Mouse (Mus musculus) CD4-positive helper T cell, adult 2 months (primary cell): ENCODE measurements around the gene Fgfr2.
A peak's percentile ranks its signal among the peaks of the same experiment; 100 is the strongest.

Experiments
- DNase-seq: peaks from one replicate; pipeline ENCODE4 v3.0.0-alpha.2; 2012; ENCODE audit warnings: low read depth, missing footprints, low spot score

Fgfr2 gene

DNA sequence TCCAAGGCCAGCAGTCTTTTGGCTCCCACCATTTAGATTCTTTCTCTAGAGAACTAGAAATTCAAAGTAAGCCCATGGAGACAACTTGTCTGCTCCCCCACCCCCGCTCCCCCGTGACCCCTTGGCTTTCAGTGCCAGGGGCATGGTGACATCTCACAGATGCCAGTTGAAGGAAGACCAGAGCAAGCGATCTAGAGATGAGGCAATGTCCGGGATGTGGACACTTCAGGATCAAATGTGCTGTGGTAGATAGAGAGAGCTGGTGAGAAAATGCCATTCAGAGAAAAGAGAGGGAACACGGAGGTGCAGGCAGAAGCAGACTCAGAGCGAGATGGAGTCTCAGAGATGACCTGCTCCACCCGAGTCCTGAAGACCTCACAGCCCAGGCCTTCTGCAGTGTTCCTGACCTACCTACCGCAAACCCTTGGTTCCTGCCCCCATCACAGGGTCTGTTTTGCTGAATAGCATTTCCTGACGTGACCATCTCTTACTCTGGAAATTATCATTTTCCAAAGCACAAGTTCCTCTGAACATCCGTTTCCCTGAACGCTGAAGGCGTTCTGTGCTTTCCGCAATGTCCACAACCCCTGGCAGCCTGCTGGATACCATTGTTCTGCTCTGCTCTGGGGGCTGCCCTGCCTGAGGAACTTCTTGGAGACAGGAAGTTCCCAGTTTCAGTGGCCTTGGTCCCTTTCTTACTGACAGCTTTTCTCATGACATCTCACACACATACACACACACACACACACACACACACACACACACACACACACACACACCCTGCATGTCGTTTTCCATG is 783.9 kb downstream of the Fgfr2 start:
- DNase-seq = no peak

DNA sequence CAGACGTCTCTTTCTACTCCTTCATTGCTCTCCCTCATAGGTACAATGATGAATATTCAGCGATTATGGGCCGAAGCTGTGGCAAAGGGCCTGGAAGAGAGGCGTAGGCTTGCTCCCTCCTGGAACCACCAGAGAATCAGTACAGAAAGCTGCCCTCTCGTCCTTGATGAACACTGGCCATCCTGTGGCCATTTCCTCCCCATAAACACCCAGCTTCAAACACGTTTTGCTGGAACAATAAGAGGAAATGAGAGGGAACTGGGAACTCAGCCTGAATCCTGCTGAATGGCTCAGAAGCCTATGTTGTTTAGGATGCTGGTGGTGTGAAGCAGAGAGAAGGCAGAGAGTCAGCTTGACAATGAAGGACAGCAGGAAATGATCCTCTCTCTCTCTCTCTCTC is 784.8 kb downstream of the Fgfr2 start:
- DNase-seq = no peak

DNA sequence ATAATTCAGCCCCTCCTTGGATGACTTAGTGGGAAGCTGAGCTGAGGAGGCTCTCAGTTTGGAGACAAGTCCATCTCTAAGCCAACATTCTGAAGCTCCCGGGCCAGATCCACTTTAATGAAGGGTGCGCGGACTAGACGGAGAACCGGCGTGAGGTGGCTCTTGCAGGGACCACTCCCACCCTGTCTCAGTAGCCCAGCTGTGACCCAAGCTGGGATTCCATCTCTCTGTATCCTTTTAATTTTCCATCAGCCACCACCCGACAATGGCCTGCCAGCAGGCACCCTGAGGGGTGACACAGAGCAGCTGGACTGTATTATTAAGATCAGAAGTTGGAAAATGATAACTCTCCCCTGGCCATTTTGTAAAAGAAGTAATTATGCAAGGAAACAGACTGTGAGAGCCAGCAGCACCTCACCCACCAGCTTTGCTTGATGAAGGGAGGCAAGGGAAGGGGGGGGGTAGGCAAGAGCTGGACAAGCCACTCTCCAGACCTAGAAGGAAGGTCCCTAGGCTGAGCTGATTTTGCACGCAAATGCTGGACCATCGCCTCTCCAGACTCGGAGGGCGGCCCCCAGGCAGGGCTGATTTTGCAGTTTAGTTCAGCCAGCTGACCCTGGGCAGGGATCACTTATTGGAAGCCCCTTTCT is 785.8 kb downstream of the Fgfr2 start:
- DNase-seq = no peak

DNA sequence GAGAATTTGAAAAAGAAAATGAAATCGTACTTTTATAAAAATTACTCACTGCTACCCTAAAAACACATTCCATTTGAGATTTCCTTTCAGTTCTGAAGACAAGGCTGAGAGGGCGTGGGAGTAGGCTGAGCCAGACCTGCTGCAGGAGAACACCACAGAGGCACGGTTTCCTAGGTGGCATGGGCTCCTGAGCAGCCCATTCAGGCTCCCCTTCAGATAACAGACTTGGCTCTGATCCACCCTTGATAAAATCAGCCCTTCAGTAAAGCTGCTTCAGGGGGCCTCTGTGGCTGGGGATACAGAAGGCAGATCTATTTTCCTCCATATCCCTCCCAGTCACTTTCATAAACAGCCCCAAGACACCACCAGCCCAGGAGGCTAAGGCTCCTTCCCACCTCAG is 786.4 kb downstream of the Fgfr2 start:
- peak; percentile 37 for DNase-seq

- DNase-seq = peak; percentile 62
These were observed 787.8 kb downstream of the Fgfr2 start for GRCm38 (mm10) chr7:132335367-132335766.

- DNase-seq = no peak
These were observed 790.1 kb downstream of the Fgfr2 start for GRCm38 (mm10) chr7:132333078-132333477.

DNA sequence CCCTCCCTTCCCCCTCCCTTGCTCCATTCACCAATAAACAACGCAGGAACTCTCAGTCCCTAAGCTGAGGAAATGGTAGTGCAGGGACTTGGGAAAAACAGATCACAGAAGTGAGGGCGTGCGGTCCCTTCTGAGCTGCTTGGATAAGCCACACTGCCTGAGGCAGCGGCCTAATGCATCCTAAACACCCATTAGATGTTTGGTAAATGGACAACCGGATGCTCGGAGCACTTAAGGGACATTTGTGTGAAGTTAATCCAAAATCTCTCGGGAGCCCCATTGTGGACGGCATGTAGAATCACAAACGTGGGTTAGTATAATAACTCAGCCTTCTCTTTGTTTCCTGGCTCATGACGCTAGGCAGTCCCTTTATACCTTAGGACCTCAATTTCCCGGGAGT is 791.0 kb downstream of the Fgfr2 start:
- no peak for DNase-seq

DNA sequence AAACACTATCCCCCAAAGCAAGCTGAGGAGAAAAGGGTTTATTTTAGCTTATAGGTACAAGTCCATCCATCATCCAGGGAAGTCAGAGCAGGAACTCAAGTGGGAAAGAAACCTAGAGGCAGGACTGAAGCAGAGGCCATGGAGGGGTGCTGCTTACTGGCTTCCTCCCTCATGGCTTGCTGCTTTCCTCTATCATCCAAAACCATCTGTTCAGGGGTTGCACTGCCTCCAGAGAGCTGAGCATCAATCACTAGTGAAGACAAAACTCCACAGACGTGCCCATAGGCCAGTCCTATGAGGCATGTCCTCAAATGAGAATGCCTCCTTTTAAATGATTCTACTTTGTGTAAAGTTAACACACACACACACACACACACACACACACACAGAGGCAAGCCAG is 793.0 kb downstream of the Fgfr2 start:
- no peak for DNase-seq

DNA sequence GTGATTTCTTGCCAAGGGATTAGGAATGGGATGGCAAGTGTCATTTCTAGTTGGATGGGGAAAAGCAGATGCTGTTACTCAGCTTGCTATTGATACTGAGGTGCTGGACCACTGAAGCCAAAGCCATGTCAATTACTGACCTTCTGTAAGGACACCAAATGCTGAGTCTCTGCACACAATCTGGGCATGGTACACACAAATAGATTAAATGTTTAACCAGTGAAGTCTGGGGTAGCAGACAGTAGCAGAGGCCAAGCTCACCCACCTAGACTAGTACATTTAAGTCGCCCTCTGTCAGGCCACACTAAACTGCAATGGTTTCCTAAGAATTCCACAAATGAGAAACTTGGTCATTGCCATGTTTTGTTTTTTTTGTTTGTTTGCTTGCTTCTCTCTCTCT is 794.5 kb downstream of the Fgfr2 start:
- no peak for DNase-seq

DNA sequence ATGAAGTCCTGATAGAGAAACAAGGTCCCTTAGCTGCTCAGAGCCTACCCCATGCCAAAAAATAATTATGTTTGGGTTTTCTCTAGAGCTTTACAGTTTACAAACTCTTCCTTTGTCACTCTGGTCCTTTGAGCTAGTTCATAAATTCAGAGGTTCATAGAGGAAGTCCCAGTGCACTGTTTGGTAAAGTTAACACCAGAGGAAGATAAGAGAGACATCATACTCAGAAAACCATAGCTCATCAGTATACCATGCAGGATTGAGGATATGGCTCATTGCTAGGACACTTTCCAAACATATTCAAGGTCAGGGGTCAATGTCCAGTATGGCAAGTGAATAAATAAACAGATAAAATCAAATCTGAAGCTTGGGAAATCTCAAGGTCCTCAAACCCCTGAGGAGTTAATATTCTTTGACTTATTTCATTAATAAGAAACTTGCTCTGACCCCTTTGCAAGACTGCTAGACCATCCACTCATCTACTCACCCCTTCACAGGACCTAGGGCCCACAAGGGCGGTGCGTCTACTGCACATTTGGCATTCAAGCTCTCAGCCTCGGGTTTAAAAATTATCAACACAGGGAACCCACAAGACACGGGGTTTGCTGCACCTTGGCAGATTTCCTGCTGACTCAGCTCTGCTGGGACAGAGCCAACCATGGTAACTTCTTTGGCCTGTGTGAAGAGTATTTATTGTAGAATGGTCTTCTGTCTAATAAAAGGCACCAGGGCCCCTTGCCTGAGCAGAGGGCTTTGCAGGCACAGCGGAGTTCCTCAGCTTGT is 797.4 kb downstream of the Fgfr2 start:
- no peak for DNase-seq

DNA sequence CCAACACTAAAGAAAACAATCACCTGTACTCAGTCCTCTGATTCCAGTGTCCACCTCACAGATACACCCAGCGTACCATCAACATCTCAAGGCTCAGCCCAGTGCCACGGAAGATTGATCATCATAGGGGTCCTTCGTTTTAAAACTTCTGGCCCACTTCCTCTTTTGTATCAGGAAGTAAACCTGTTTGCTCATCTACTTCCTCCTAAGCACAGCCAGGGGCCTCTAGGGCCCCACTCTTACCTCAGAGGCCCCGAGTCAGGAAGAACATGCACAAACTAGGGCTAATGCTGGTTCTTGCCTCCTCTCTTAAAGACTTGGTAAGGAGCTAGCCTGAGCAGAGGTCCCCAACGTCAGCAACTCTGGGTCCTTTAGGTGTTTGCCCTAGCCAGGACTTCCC is 799.7 kb downstream of the Fgfr2 start:
- DNase-seq = no peak

- DNase-seq = no peak
These were observed 801.7 kb downstream of the Fgfr2 start for GRCm38 (mm10) chr7:132321392-132321958.

DNA sequence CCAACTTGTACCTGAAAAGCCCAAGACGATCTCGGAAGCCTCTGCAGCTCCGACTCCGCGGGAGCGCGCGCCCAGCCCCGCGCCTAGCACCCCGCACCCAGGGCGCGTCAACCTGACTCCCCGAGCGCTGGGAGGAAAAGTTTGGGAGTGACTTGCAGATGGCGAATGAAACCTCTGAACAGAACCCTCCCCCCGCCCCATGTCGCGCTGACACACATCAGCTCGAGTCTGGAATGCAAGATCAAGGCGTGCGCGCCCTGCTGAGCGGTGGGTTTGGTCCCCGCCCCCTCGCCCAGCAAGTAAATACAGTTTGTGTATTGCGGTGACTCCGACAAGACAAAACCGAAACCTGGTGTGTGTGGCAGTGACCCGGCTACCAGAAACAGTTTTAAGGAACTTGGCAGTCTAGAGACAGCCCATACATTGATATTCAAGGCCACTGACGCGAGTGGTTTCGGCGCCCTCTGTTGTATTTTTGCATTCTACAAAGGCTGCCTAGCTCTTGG is 806.1 kb downstream of the Fgfr2 start, which contains the start of gene Chst15:
Gene Chst15, minus strand, starts transcription at position 193 of the 506 bp plus-strand sequence.
- DNase-seq = peak; percentile 79

DNA sequence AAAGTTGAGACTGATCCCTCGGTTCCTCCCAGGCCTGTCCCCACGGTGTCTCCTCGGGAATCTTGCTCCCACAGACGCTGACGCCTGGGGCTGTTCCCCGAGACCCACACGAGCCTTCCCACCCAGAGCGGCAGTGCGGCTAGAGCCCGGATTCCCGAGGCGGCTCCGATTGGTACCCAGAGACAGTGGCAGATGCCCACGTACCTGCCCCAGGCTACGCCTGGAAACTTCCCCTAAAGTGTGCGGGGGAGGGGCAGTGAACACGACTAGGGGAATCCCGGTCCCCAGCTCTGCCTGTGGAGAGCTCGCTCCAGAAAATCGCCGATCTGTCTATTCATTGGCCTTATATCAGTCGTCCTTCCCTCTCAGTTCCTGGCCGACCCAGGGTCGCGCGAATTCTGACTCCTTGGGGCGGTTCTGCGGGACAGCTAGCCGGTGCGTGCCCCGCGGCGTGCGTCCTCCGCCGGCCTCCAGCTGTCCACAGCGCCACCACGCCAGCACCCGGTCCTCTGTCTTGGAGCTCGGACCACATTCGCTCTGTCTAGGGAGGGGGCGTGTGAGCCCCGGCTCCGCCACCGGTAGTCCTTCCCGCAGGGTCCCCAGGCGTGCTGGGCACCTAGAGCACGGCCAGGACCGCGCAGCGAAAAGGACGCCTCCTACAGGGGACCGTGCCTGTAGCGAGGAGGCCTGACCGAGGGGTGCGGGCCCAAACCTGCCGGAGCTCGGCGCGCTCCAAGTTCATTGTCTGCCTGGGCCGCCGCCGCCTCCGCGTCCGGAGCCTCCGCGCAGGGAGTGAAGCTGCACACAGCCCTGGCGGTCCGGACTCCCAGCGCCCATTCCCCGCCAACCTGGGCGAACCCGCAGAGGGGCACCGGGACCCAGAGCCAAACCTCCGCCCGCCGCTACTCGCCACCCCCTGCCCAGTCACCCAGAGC is 806.8 kb downstream of the Fgfr2 start:
- peak; percentile 84 for DNase-seq

DNA sequence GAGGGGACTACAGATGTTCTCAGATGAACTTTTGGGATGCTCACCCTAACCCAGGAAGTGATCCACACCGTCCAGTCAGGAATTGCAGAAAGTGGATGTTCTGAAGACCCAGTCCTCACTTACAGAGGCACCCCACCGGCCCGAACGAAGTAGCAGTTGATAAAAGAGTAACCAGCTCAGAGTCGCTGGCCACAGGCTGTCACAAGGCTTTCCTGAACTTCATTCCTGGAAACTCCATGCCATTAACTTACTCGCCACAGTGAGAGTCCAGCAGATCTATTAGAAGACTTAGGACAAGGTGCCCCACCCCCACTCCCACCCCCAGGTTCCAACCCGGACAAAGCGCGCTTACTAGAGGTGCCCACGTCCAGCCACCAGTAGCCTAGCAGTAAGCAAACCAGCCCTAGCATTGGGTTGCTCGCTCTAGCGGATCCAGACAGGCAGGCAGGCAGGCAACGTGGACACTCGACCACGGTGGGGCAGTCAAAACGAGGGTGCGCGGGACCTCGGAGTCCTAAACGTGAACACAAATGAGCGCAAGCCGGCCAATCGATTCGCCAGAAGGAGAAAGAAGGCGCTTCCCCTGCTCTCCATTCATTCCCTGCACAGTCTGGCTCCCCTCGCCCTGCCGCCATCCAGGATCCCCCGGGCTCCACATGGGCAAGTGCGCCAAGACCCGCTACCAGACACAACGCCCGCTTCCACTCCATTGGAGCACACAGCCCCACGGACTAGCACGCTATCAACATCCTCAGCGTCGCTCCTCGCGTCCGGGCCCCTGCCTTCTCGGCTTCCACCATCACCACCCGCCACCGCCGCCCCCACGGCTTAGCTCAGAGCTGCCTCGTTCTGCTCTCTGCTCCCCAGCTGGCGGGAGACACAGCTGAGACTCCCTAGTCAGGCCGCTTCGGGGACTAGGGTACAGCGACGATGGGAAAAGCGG is 807.7 kb downstream of the Fgfr2 start:
- peak; percentile 61 for DNase-seq

- no peak for DNase-seq
These were observed 810.8 kb downstream of the Fgfr2 start for GRCm38 (mm10) chr7:132312396-132312795.

- no peak for DNase-seq
These were observed 814.5 kb downstream of the Fgfr2 start for GRCm38 (mm10) chr7:132308537-132309191.

DNA sequence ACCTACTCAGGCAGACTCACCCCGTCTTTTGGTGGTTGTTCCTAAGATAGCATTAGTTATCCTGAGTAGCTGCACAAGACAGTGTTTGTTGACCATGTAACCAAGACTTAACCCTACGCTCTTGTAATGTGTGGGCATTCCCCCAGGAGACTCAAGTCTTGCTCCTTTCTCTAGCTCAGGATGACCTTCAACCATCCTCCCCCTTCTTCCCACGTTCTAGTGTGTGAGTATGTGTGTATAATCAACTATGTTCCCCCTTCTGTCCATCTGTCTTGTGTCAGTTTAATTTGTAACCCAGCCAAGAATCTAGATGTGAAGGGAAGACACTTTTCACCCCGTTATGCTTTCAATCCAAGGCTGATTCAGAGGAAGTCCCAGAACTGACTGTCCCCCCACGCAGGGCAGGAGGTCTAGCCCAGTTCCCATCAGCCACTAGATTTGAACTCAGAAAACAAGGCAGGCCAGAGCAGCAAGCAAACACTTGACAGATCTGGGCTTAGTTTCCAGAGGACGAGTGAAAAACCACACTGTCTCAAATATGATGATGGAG is 815.4 kb downstream of the Fgfr2 start:
- no peak for DNase-seq
